Mouse (Mus musculus): ENCODE data around the gene Bmp4. TPM values are rescaled to one million over a fixed set of nuclear protein-coding genes. Genes with fewer than 3 reads are reported as not detected.
A peak's percentile ranks its signal among the peaks of the same experiment; 100 is the strongest.

Gene Bmp4
- polyA plus RNA-seq, 1 experiment from 2014 or later = 23.3 TPM

GRCm38 (mm10) chr14:46387821-46388481 is 2.5 kb downstream of the Bmp4 start:
- DNase-seq (ENCODE audit: low spot score) (peak; percentile 44), ATAC-seq (ENCODE audit: low FRiP score, low TSS enrichment) (peak; percentile 1; the same call in 1 of the 2 replicates)
- TF ChIP-seq CTCF (IDR thresholded peaks at IDR 0.05; ENCODE audit: low read depth) (peak; percentile 50), EP300 (optimal IDR thresholded peaks at IDR 0.05) (no peak)
- H3K9ac ChIP-seq (ENCODE audit: low read length) = peak overlapping the region; percentile 61
- H3K9me3 ChIP-seq (ENCODE audit: control insufficient read depth, low read length) = no peaks in the 10 kb centered on the region
- H3K4me1 ChIP-seq (replicated peaks; ENCODE audit: control insufficient read depth, insufficient read depth) = no peaks in the 10 kb centered on the region
- H3K4me2 ChIP-seq (replicated peaks; ENCODE audit: low read depth) = peak overlapping the region; percentile 76
- H3K27me3 ChIP-seq (ENCODE audit: control insufficient read depth, insufficient read depth, low read length) = no peaks in the 10 kb centered on the region
- H3K27ac ChIP-seq (replicated peaks) = peak overlapping the region; percentile 88
- no peaks in the 10 kb centered on the region for H3K36me3 ChIP-seq (ENCODE audit: control insufficient read depth, insufficient read depth, low read length)
- peak overlapping the region; percentile 56 for H3K4me3 ChIP-seq (ENCODE audit: low read depth, low read length)
- under 1% methylated on average over 41 of the region's 41 CpGs for WGBS

- Histone ChIP-seq H3K9me3 (ENCODE audit: control insufficient read depth, low read length) (no peaks in the 10 kb centered on the region), H3K9ac (ENCODE audit: low read length) (peak overlapping the region; percentile 61), H3K27me3 (ENCODE audit: control insufficient read depth, insufficient read depth, low read length) (no peaks in the 10 kb centered on the region), H3K36me3 (ENCODE audit: control insufficient read depth, insufficient read depth, low read length) (no peaks in the 10 kb centered on the region), H3K4me3 (ENCODE audit: low read depth, low read length) (peak overlapping the region; percentile 56), H3K4me2 (replicated peaks; ENCODE audit: low read depth) (peak overlapping the region; percentile 76), H3K4me1 (replicated peaks; ENCODE audit: control insufficient read depth, insufficient read depth) (no peaks in the 10 kb centered on the region), H3K27ac (replicated peaks) (peak overlapping the region; percentile 88)
- DNase-seq (ENCODE audit: low spot score) (peak; percentile 85), ATAC-seq (ENCODE audit: low FRiP score, low TSS enrichment) (peak; percentile 90)
- TF ChIP-seq CTCF (IDR thresholded peaks at IDR 0.05; ENCODE audit: low read depth) (no peak), EP300 (optimal IDR thresholded peaks at IDR 0.05) (no peak)
- WGBS = 0% methylated on average over 27 of the region's 27 CpGs
These were observed 3.2 kb downstream of the Bmp4 start for GRCm38 (mm10) chr14:46387357-46387671.

- peak overlapping the region; percentile 56 for H3K4me3 ChIP-seq (ENCODE audit: low read depth, low read length)
- no peaks in the 10 kb centered on the region; the same call in 1 of the 2 replicates for H3K4me1 ChIP-seq (replicated peaks; ENCODE audit: control insufficient read depth, insufficient read depth)
- H3K36me3 ChIP-seq (ENCODE audit: control insufficient read depth, insufficient read depth, low read length) = no peaks in the 10 kb centered on the region
- TF ChIP-seq CTCF (IDR thresholded peaks at IDR 0.05; ENCODE audit: low read depth) = no peak
- TF ChIP-seq EP300 (optimal IDR thresholded peaks at IDR 0.05) = no peak
- H3K27ac ChIP-seq (replicated peaks) = peak overlapping the region; percentile 88
- ATAC-seq (ENCODE audit: low FRiP score, low TSS enrichment) = no peak
- no peaks in the 10 kb centered on the region for H3K9me3 ChIP-seq (ENCODE audit: control insufficient read depth, low read length)
- DNase-seq (ENCODE audit: low spot score) = no peak
- WGBS = 1% methylated on average over 27 of the region's 28 CpGs
- H3K4me2 ChIP-seq (replicated peaks; ENCODE audit: low read depth) = peak overlapping the region; percentile 76
- no peaks in the 10 kb centered on the region for H3K27me3 ChIP-seq (ENCODE audit: control insufficient read depth, insufficient read depth, low read length)
- H3K9ac ChIP-seq (ENCODE audit: low read length) = peak overlapping the region; percentile 56
These were observed 3.8 kb downstream of the Bmp4 start for GRCm38 (mm10) chr14:46386478-46387356.

- Histone ChIP-seq H3K4me1 (replicated peaks; ENCODE audit: control insufficient read depth, insufficient read depth) (no peaks in the 10 kb centered on the region; the same call in 1 of the 2 replicates), H3K4me2 (replicated peaks; ENCODE audit: low read depth) (peak overlapping the region; percentile 76), H3K27me3 (ENCODE audit: control insufficient read depth, insufficient read depth, low read length) (no peaks in the 10 kb centered on the region)
These were observed 4.6 kb downstream of the Bmp4 start for GRCm38 (mm10) chr14:46385701-46386477.

GRCm38 (mm10) chr14:46384946-46385691 is 5.3 kb downstream of the Bmp4 start:
- H3K4me3 ChIP-seq (ENCODE audit: low read depth, low read length) = peak overlapping the region; percentile 56
- peak overlapping the region; percentile 52 for H3K9ac ChIP-seq (ENCODE audit: low read length)
- TF ChIP-seq CTCF (IDR thresholded peaks at IDR 0.05; ENCODE audit: low read depth) (no peak), EP300 (optimal IDR thresholded peaks at IDR 0.05) (no peak)
- H3K27ac ChIP-seq (replicated peaks) = peak overlapping the region; percentile 67
- DNase-seq (ENCODE audit: low spot score) (no peak), ATAC-seq (ENCODE audit: low FRiP score, low TSS enrichment) (no peak)
- H3K9me3 ChIP-seq (ENCODE audit: control insufficient read depth, low read length) = no peaks in the 10 kb centered on the region
- peaks cover 4% of the 10 kb centered on the region; the same call in 1 of the 2 replicates for H3K4me1 ChIP-seq (replicated peaks; ENCODE audit: control insufficient read depth, insufficient read depth)
- no peaks in the 10 kb centered on the region for H3K27me3 ChIP-seq (ENCODE audit: control insufficient read depth, insufficient read depth, low read length)
- H3K36me3 ChIP-seq (ENCODE audit: control insufficient read depth, insufficient read depth, low read length) = no peaks in the 10 kb centered on the region
- H3K4me2 ChIP-seq (replicated peaks; ENCODE audit: low read depth) = peak overlapping the region; percentile 76
- 27% methylated on average over 14 of the region's 14 CpGs for WGBS

More at GRCm38 (mm10) chr14:46385701-46386477, 4.6 kb downstream of the Bmp4 start:
- TF ChIP-seq EP300 (optimal IDR thresholded peaks at IDR 0.05) (no peak), CTCF (IDR thresholded peaks at IDR 0.05; ENCODE audit: low read depth) (no peak)
- H3K9me3 ChIP-seq (ENCODE audit: control insufficient read depth, low read length) = no peaks in the 10 kb centered on the region
- peak overlapping the region; percentile 56 for H3K9ac ChIP-seq (ENCODE audit: low read length)
- no peaks in the 10 kb centered on the region for H3K36me3 ChIP-seq (ENCODE audit: control insufficient read depth, insufficient read depth, low read length)
- peak overlapping the region; percentile 67 for H3K27ac ChIP-seq (replicated peaks)
- WGBS = 2% methylated on average over 39 of the region's 39 CpGs
- no peak for DNase-seq (ENCODE audit: low spot score)
- H3K4me3 ChIP-seq (ENCODE audit: low read depth, low read length) = peak overlapping the region; percentile 56
- ATAC-seq (ENCODE audit: low FRiP score, low TSS enrichment) = no peak
